Mouse (Mus musculus): ENCODE measurements around the gene Zscan4-ps3.
"Not testable (repeated sequence)": the region's sequence is repeated elsewhere in the genome, so short reads cannot be mapped to it uniquely, and the experiment has no call there.

The Zscan4-ps3 gene

GRCm38 (mm10) chr7:11609008-11609407 lies at the start of gene Zscan4-ps3:
Gene Zscan4-ps3 (plus strand): TSS chr7:11609308.
- not testable (repeated sequence) for DNase-seq (ENCODE audit: low spot score in 2 of 2)

- not testable (repeated sequence) for DNase-seq (ENCODE audit: low spot score in 2 of 2)
These were observed 8.0 kb downstream of the Zscan4-ps3 start for GRCm38 (mm10) chr7:11617082-11617481.

All from spleen, postnatal 4 days (tissue).